Mouse (Mus musculus) hindbrain, postnatal 0 days (tissue): ENCODE measurements around the gene Polr2e. TPM values are rescaled to one million over a fixed set of nuclear protein-coding genes. Genes with fewer than 3 reads are reported as not detected.

Experiments used
- ATAC-seq: fragments of 200-750 bp; cut with Nextera tagmentation; 2 replicates; pipeline ENCODE4 v1.8.0; 2017; ENCODE audit warnings: mild to moderate bottlenecking, moderate TSS enrichment, moderate library complexity
- DNase-seq: peaks from one replicate; pipeline ENCODE4 v3.0.0-alpha.2; 2015; ENCODE audit warnings: low spot score
- H3K27ac ChIP-seq: fragments of 300-500 bp; sonication (generic); 2 replicates; pipeline ENCODE4 v1.5.1; 2014; ENCODE audit warnings: mild to moderate bottlenecking
- H3K27me3 ChIP-seq: fragments of 300-500 bp; sonication (generic); 2 replicates; pipeline ENCODE4 v1.6.1; 2014; ENCODE audit warnings: low read length, mixed read lengths; ENCODE audit not compliant: insufficient read depth
- H3K36me3 ChIP-seq: fragments of 300-500 bp; sonication (generic); 2 replicates; pipeline ENCODE4 v1.6.1; 2014; ENCODE audit warnings: low read length, mixed read lengths; ENCODE audit not compliant: insufficient read depth
- H3K4me1 ChIP-seq: fragments of 300-500 bp; sonication (generic); 2 replicates; pipeline ENCODE4 v1.6.1; 2014; ENCODE audit warnings: antibody characterized with exemption, low read length, mixed read lengths; ENCODE audit not compliant: insufficient read depth
- H3K4me2 ChIP-seq: fragments of 300-500 bp; sonication (generic); 2 replicates; pipeline ENCODE4 v1.6.1; 2014; ENCODE audit warnings: low read depth, mild to moderate bottlenecking, low read length, moderate library complexity, mixed read lengths
- H3K4me3 ChIP-seq: fragments of 300-500 bp; sonication (generic); 2 replicates; pipeline ENCODE4 v1.5.1; 2014; ENCODE audit warnings: low read length
- H3K9ac ChIP-seq: fragments of 300-500 bp; sonication (generic); replicated peaks from 2 replicates; pipeline ENCODE4 v1.6.1; 2014; ENCODE audit warnings: mild to moderate bottlenecking, low read length, moderate library complexity, mixed read lengths
- H3K9me3 ChIP-seq: fragments of 300-500 bp; sonication (generic); 2 replicates; pipeline ENCODE4 v1.6.1; 2016; ENCODE audit warnings: low read length, mixed read lengths
- CTCF ChIP-seq: IDR thresholded peaks from 2 replicates; pipeline ENCODE4 v1.5.1; 2016; ENCODE audit warnings: antibody characterized with exemption, control low read depth, low read depth
- WGBS: fragments of 180-500 bp; shearing (Covaris S2); extraction: QIAGEN DNeasy Blood & Tissue Kit; methylation state at CpG from one replicate; pipeline ENCODE4 v1.1.7; 2014; 5-methylcytosine and 5-hydroxymethylcytosine counted together
- polyA plus RNA-seq: library from polyadenylated mRNA; unstranded; fragments of >200 nt; fragmentation: Nextera tagmentation; extraction: Ambion mirVana; gene quantifications from 2 replicates; pipeline ENCODE4 v1.2.1, GENCODE M21; 2015
- total RNA-seq: library from RNA; depleted of rRNA; stranded (reverse); fragments of >200 nt; gene quantifications from 2 replicates; pipeline ENCODE4 v1.2.3, GENCODE M21; 2014

Gene Polr2e
- total and polyA plus RNA-seq, 2 experiments from 2014 or later: 100 to 143 TPM

DNA sequence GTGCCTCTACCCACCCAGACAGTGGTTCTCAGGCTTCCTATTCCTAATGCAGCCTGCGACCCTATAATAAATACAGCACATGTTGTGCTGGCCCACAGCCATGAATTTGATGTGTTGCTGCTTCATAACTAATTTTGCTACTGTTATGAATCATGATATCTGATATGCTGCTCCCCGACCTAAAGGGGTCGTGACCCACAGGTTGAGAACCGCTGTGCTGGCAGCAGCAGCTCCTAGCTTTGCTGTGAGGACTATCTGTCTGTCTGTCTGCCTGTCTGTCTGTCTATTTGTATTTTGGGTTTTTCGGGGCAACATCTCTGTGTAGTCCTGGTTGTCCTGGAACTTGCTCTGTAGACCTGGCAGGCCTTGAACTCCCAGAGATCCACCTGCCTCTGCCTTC lies 15.8 kb downstream of the Polr2e start:
- H3K4me3 ChIP-seq: no peak overlapping the region
- no peak for ATAC-seq

DNA sequence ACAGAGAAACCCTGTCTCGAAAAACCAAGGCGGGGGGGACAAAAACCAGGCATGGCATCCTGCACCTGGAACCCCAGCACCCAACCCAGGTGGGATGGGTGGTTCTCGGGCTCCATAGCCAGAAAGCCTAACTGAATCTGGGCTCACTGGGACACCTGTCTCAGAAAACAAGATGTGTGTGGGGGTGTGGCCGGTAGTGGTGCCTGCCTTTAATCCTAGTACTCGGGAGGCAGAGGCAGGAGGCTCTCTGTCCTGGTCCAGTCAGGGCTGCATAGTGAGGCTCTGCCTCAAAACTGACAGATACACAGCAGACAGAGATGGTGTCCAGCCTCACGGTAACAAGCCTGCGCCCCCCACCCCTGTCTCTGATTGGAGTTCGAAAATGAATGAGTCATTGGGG lies 16.8 kb downstream of the Polr2e start:
- Histone ChIP-seq H3K27me3 (peaks cover 4% of the 10 kb centered on the region; the same call in 1 of the 2 replicates), H3K9ac (no peak overlapping the region), H3K4me1 (no peaks in the 10 kb centered on the region), H3K36me3 (no peaks in the 10 kb centered on the region), H3K4me3 (no peak overlapping the region), H3K9me3 (no peaks in the 10 kb centered on the region), H3K4me2 (no peak overlapping the region), H3K27ac (no peak overlapping the region)
- ATAC-seq (no peak), DNase-seq (no peak)
- WGBS: 90% methylated on average over 8 of the region's 8 CpGs
- no peak for TF ChIP-seq CTCF

More for the DNA sequence above, 15.8 kb downstream of the Polr2e start:
- Histone ChIP-seq H3K9ac (no peak overlapping the region), H3K27ac (no peak overlapping the region), H3K9me3 (no peaks in the 10 kb centered on the region), H3K27me3 (peaks cover under 1% of the 10 kb centered on the region; the same call in 1 of the 2 replicates), H3K36me3 (no peaks in the 10 kb centered on the region), H3K4me2 (no peak overlapping the region), H3K4me1 (no peaks in the 10 kb centered on the region)
- no peak for TF ChIP-seq CTCF
- 72% methylated on average over 5 of the region's 5 CpGs for WGBS
- DNase-seq: no peak

DNA sequence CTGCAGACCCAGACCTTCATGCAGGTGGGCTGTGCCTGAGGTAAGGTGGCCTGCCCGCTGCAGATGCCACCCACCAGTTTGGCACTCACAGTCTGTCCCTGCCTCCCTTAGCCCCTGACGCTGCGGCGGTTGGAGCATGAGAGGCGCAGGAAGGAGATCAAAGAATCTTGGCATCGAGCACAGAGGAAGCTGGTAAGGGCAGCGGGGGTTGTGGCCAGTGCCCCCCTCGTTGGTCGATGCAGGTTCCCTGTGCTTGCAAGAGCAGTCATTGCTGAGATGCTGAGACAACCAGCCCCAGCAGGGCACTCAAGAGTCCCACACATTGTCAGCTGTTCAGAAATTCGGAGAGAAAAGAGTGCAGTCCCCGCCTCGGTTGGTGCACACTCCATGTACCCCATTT lies 17.4 kb downstream of the Polr2e start:
- WGBS: 87% methylated on average over 12 of the region's 12 CpGs
- Histone ChIP-seq H3K4me2 (no peak overlapping the region), H3K36me3 (no peaks in the 10 kb centered on the region), H3K9me3 (no peaks in the 10 kb centered on the region), H3K4me3 (no peak overlapping the region), H3K27ac (no peak overlapping the region), H3K4me1 (no peaks in the 10 kb centered on the region), H3K9ac (no peak overlapping the region), H3K27me3 (peaks cover 4% of the 10 kb centered on the region; the same call in 1 of the 2 replicates)
- ATAC-seq (no peak), DNase-seq (no peak)
- no peak for TF ChIP-seq CTCF

GRCm38 (mm10) chr10:80021320-80021641 lies 18.3 kb downstream of the Polr2e start:
- Histone ChIP-seq H3K36me3 (no peaks in the 10 kb centered on the region), H3K27me3 (peaks cover 4% of the 10 kb centered on the region; the same call in 1 of the 2 replicates), H3K4me1 (no peaks in the 10 kb centered on the region), H3K9ac (no peak overlapping the region), H3K4me3 (no peak overlapping the region), H3K4me2 (no peak overlapping the region), H3K9me3 (no peaks in the 10 kb centered on the region), H3K27ac (no peak overlapping the region)
- ATAC-seq (no peak), DNase-seq (no peak)
- no peak for TF ChIP-seq CTCF
- WGBS: 89% methylated on average over 13 of the region's 13 CpGs

DNA sequence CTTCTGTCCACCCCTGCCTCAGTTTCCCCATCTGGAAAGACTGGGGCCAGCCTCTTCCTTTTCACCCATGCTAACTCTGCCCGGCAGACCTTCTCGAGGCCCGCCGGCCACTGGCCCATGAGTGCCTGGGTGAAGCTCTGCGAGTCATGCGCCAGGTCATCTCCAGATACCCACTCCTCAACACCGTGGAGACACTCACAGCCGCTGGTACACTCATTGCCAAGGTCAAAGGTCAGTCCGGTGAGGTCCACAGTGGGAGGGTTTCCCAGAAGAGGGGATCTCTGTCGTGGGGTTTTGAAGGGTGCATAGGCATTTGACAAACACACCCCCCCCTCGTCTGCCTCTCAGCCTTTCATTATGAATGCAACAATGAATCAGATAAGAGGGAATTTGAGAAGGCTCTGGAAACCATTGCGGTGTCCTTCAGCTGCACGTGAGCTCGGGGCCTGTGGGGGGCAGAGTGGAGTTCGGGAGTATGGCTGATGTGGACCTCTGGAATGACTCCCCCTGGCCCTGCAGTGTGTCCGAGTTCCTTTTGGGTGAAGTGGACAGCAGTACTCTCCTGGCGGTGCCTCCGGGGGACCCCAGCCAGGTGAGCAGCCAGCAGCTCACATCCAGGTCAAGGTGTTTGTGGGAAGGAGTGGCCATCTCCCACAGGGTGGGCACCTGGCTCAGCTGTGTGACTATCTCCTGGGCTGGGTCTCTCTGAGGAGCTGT lies 18.8 kb downstream of the Polr2e start:
- WGBS: 88% methylated on average over 18 of the region's 18 CpGs
- Histone ChIP-seq H3K4me2 (no peak overlapping the region), H3K4me3 (no peak overlapping the region), H3K9ac (no peak overlapping the region), H3K9me3 (no peaks in the 10 kb centered on the region), H3K36me3 (no peaks in the 10 kb centered on the region), H3K4me1 (no peaks in the 10 kb centered on the region), H3K27ac (no peak overlapping the region), H3K27me3 (peaks cover 4% of the 10 kb centered on the region; the same call in 1 of the 2 replicates)
- no peak for DNase-seq
- no peak for TF ChIP-seq CTCF
- ATAC-seq: no peak

DNA sequence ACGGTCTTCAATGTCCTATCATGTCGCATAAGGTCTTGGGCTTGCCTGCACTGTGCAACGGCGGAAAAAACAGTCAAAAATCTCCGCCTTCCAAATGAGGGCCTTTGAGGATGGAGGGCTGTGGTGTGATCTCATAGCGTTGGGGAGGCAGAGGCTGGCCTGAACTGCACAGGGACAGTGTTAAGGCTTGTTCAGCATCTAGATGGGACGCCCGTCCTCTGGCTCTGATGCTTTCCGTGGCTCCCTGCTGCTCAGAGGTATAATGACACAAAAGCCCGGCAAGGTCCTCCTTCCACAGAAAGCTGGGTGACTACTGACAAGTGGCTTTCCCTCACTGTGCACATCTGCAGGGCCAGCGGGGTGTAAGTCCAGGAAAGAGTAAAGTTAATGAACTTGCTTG lies 19.4 kb downstream of the Polr2e start:
- H3K9ac ChIP-seq: no peak overlapping the region
- H3K27ac ChIP-seq: no peak overlapping the region
- H3K4me1 ChIP-seq: no peaks in the 10 kb centered on the region
- DNase-seq: no peak
- no peak for TF ChIP-seq CTCF
- no peaks in the 10 kb centered on the region for H3K9me3 ChIP-seq
- ATAC-seq: no peak
- H3K4me2 ChIP-seq: no peak overlapping the region
- H3K4me3 ChIP-seq: no peak overlapping the region
- WGBS: 26% methylated on average over 11 of the region's 11 CpGs
- no peaks in the 10 kb centered on the region for H3K36me3 ChIP-seq
- peaks cover 4% of the 10 kb centered on the region; the same call in 1 of the 2 replicates for H3K27me3 ChIP-seq

DNA sequence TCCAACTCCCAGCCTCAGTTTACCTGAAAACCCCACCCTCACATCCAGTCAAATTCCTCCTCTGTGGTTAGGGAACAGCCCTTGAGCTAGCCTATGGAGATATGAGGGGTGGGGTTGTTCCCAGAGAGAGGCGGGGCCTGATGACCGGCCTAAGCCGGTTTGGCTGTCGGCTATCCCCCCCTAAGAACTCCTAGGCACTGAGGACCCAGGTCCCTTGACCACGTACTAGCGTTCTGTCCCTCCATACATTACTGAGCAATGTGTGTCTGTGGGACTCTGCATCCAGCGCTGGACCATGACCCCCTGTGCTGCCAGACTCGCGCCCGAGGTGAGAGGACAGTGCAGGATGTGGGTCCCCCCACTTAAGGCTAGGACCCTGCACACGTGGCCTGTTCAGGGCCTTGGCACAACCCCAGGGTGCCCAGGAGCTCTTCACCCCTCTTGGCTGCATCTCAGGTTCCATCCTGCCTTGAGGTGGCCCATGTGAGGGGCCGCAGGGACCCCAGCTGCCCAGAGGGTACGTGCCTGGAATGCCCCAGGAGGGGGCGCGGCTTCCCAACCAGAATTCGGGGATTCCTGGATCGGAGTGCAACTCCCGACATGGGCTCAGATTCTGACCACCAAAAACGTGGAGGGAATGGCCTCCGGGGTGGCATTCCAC lies 20.0 kb downstream of the Polr2e start:
- Histone ChIP-seq H3K9me3 (no peaks in the 10 kb centered on the region), H3K4me1 (no peaks in the 10 kb centered on the region), H3K9ac (no peak overlapping the region), H3K27me3 (peaks cover 6% of the 10 kb centered on the region), H3K4me3 (no peak overlapping the region), H3K4me2 (no peak overlapping the region), H3K27ac (no peak overlapping the region), H3K36me3 (no peaks in the 10 kb centered on the region)
- ATAC-seq (peak; percentile 18; the same call in 1 of the 2 replicates), DNase-seq (no peak)
- TF ChIP-seq CTCF: no peak
- 8% methylated on average over 20 of the region's 20 CpGs for WGBS
